Mouse (Mus musculus): ENCODE measurements around the gene Esp16. TPM values are rescaled to one million over a fixed set of nuclear protein-coding genes. Genes with fewer than 3 reads are reported as not detected.
"Not testable (repeated sequence)": the region's sequence is repeated elsewhere in the genome, so short reads cannot be mapped to it uniquely, and the experiment has no call there.

Esp16 gene
- total RNA-seq (2021): not detected
- long read RNA-seq, experiment 1: 0 reads
- long read RNA-seq, experiment 2: 0 reads

GRCm38 (mm10) chr17:39535842-39536241, at the start of gene Esp16:
Gene Esp16, plus strand, starts transcription at chr17:39536142.
- not testable (repeated sequence) for DNase-seq

- not testable (repeated sequence) for DNase-seq
Observed at GRCm38 (mm10) chr17:39498043-39498442, 37.9 kb upstream of the Esp16 start.

Other genes with a start within 250 kb of the Esp16 start
- gene Esp18, start 129.8 kb upstream of the Esp16 start, total RNA-seq (2021): not detected
- not detected for gene Esp15, start 104.8 kb downstream of the Esp16 start, total RNA-seq (2021)